Comparison of ENCODE assay signal across 17 mouse cellular contexts in genomic region chr5:4323387-4323704, GRCm38 (mm10).
DNase-seq lines count a peak whose midpoint lies in the region; ATAC-seq and TF ChIP-seq lines count a peak whose summit lies in the region.
"Had no signal": no experiment of that assay in that cellular context is flagged by ENCODE, and none has a peak within 500 bp of the region (broad histone marks: within the 10 kb centered on the region; RNA-seq: fewer than 3 reads in every experiment).

No protein-coding gene starts in this region.

- no peaks in the 10 kb centered on the region for H3K9me3 ChIP-seq in midbrain, embryonic 13.5 days
- H3K9me3 ChIP-seq: hindbrain, embryonic 13.5 days; midbrain, embryonic 15.5 days; neural tube, embryonic 12.5 days had no signal

- H3K4me3 ChIP-seq in gastrocnemius, adult 2 months, result no peak overlapping the region
- H3K4me3 ChIP-seq in layer of hippocampus, adult 2 months, result no peak overlapping the region
- no peak overlapping the region for H3K4me3 ChIP-seq in myocyte
- H3K4me3 ChIP-seq in midbrain, embryonic 13.5 days (replicated peaks), result no peak overlapping the region
- H3K4me3 ChIP-seq: heart, embryonic 12.5 days; hindbrain, embryonic 13.5 days; midbrain, embryonic 15.5 days; neural tube, embryonic 12.5 days had no signal

- H3ac ChIP-seq in myocyte (ENCODE audit: control insufficient read depth, insufficient read length), result no peak overlapping the region

- no peak for ATAC-seq in midbrain, embryonic 13.5 days
- ATAC-seq: midbrain, embryonic 15.5 days had no signal

- no peaks in the 10 kb centered on the region for H3K27me3 ChIP-seq in myocyte (ENCODE audit: control insufficient read depth, insufficient read depth, insufficient read length)
- H3K27me3 ChIP-seq in midbrain, embryonic 13.5 days, result no peaks in the 10 kb centered on the region
- H3K27me3 ChIP-seq: heart, embryonic 12.5 days; hindbrain, embryonic 13.5 days; midbrain, embryonic 15.5 days; neural tube, embryonic 12.5 days had no signal

- intact Hi-C loops in gastrocnemius, adult 2 months (cut with DNase I), result no loop called here

- no peak overlapping the region for H3K9ac ChIP-seq in midbrain, embryonic 13.5 days (replicated peaks)
- H3K9ac ChIP-seq: heart, embryonic 12.5 days; hindbrain, embryonic 13.5 days; lung, embryonic 14.5 days; midbrain, embryonic 15.5 days; neural tube, embryonic 12.5 days had no signal

- no peak overlapping the region for H3K27ac ChIP-seq in gastrocnemius, adult 2 months
- no peak overlapping the region for H3K27ac ChIP-seq in layer of hippocampus, adult 2 months
- H3K27ac ChIP-seq in midbrain, embryonic 13.5 days, result no peak overlapping the region
- H3K27ac ChIP-seq: hindbrain, embryonic 13.5 days; midbrain, embryonic 15.5 days; neural tube, embryonic 12.5 days had no signal

- H3K79me2 ChIP-seq in myocyte (ENCODE audit: control insufficient read depth, insufficient read depth), result no peaks in the 10 kb centered on the region

- peak overlapping the region; percentile 52 for H3K4me2 ChIP-seq in myocyte (ENCODE audit: low read depth)
- no peak overlapping the region for H3K4me2 ChIP-seq in midbrain, embryonic 13.5 days (replicated peaks)
- H3K4me2 ChIP-seq: heart, embryonic 12.5 days; hindbrain, embryonic 13.5 days; lung, embryonic 14.5 days; midbrain, embryonic 15.5 days; neural tube, embryonic 12.5 days had no signal

- no peak for TF ChIP-seq POLR2A in myocyte (IDR thresholded peaks at IDR 0.05; ENCODE audit: insufficient read length, low read depth)

- H3K4me1 ChIP-seq in midbrain, embryonic 13.5 days (replicated peaks), result no peaks in the 10 kb centered on the region
- H3K4me1 ChIP-seq: hindbrain, embryonic 13.5 days; midbrain, embryonic 15.5 days; neural tube, embryonic 12.5 days had no signal

- TF ChIP-seq CTCF in gastrocnemius, adult 2 months (IDR thresholded peaks at IDR 0.05), result no peak
- no peak for TF ChIP-seq CTCF in layer of hippocampus, adult 2 months (conservative IDR thresholded peaks at IDR 0.05)

- WGBS in midbrain, embryonic 13.5 days, result 88% methylated on average over 2 of the region's 2 CpGs

- peak; percentile 16 for DNase-seq in gastrocnemius, postnatal 25 days
- DNase-seq in gastrocnemius, adult 2 months, result no peak
- peak; percentile 34 for DNase-seq in layer of hippocampus, adult 9-11 months
- no peak for DNase-seq in layer of hippocampus, adult 2 months (ENCODE audit: low spot score in 2 of 2)
- peak; percentile 74 for DNase-seq in Muller cell, postnatal 12 days (ENCODE audit: inconsistent ontology term)
- DNase-seq in right cerebral cortex, postnatal 10 days (ENCODE audit: low spot score in 2 of 2), result no peak
- DNase-seq: cerebellum, adult 18-20 months; kidney, adult 8-10 months; layer of hippocampus, postnatal 36 days; thymus, adult 18-20 months had no signal

- no peaks in the 10 kb centered on the region for H3K36me3 ChIP-seq in myocyte (ENCODE audit: control insufficient read depth, insufficient read depth)
- H3K36me3 ChIP-seq in midbrain, embryonic 13.5 days, result no peaks in the 10 kb centered on the region
- H3K36me3 ChIP-seq: hindbrain, embryonic 13.5 days; midbrain, embryonic 15.5 days; neural tube, embryonic 12.5 days had no signal

TF ChIP-seq in myocyte, 11 proteins besides CTCF, POLR2A, EP300 and RAD21:
- no peak for TF ChIP-seq MAX (IDR thresholded peaks at IDR 0.05; ENCODE audit: low read depth)
- no peak for TF ChIP-seq MYOG (IDR thresholded peaks at IDR 0.05; ENCODE audit: control insufficient read depth in 1 of 3, insufficient read depth in 1 of 3, insufficient read length in 2 of 3, low read depth in 2 of 3)
- TF ChIP-seq MYOD1 (IDR thresholded peaks at IDR 0.05; ENCODE audit: control insufficient read depth in 1 of 3, insufficient read length in 2 of 3, low read depth in 2 of 3), result no peak
- TF ChIP-seq E2F4 (IDR thresholded peaks at IDR 0.05; ENCODE audit: insufficient read depth), result no peak
- TF ChIP-seq POLR2AphosphoS2 (IDR thresholded peaks at IDR 0.05; ENCODE audit: insufficient read length, low read depth), result no peak
- TF ChIP-seq REST (IDR thresholded peaks at IDR 0.05; ENCODE audit: insufficient read depth, insufficient read length), result no peak
- no peak for TF ChIP-seq CEBPB (IDR thresholded peaks at IDR 0.05; ENCODE audit: insufficient read depth, poor library complexity, severe bottlenecking)
- no peak for TF ChIP-seq USF1 (IDR thresholded peaks at IDR 0.05; ENCODE audit: low read depth)
- no peak for TF ChIP-seq SRF (IDR thresholded peaks at IDR 0.05; ENCODE audit: control insufficient read depth, insufficient read length, low read depth)
- no peak for TF ChIP-seq TCF12 (IDR thresholded peaks at IDR 0.05; ENCODE audit: insufficient read depth, poor library complexity, severe bottlenecking)
- TF ChIP-seq TCF3 (IDR thresholded peaks at IDR 0.05; ENCODE audit: insufficient read length, low read depth), result no peak

Comparison
In these comparisons a context has a peak if more than half of its experiments do, and no peak if none do; other contexts are left out.
1. DNase-seq: peak in gastrocnemius, postnatal 25 days (single experiment), layer of hippocampus, adult 9-11 months (single experiment) and Muller cell, postnatal 12 days (single experiment); none in gastrocnemius, adult 2 months (single experiment), layer of hippocampus, adult 2 months (0 of 2) and right cerebral cortex, postnatal 10 days (0 of 2).